24 mouse cellular contexts compared by ENCODE assay signal in the genomic region with DNA sequence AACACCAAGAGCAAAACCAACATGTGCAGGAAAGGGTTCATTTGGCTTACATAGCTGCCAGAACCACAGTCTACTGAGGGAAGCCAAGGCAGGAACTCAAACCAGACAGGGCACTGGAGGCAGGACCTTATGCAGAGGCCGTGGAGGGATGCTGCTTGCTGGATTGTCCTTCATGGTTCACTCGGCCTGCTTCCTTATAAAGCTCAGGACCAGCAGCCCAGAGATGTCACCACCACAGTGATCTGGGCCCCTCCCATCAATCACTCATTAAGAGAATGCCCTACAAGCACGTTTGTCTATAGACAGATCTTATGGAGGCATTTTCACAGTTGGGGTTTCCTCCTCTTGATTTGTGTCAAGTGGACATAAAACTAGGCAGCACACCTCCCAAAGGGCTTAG. TPM values are rescaled to one million over a fixed set of nuclear protein-coding genes. Genes with fewer than 3 reads are reported as not detected.
DNase-seq lines count a peak whose midpoint lies in the region; ATAC-seq lines count a peak whose summit lies in the region.
"Had no signal": no experiment of that assay in that cellular context is flagged by ENCODE, and none has a peak within 500 bp of the region (broad histone marks: within the 10 kb centered on the region; RNA-seq: fewer than 3 reads in every experiment).

No protein-coding gene starts in this region.

- no peaks in the 10 kb centered on the region; the same call in 1 of the 2 replicates for H3K4me1 ChIP-seq in kidney, embryonic 14.5 days (ENCODE audit: control insufficient read depth, insufficient read depth, low read length)
- peaks cover 19% of the 10 kb centered on the region for H3K4me1 ChIP-seq in kidney, embryonic 16.5 days (ENCODE audit: insufficient read depth, low read length)
- no peaks in the 10 kb centered on the region for H3K4me1 ChIP-seq in megakaryocyte, embryonic 14.5 days
- H3K4me1 ChIP-seq: forebrain, embryonic 10.5 days; forebrain, embryonic 12.5 days had no signal

- ATAC-seq in kidney, embryonic 14.5 days (ENCODE audit: low FRiP score, low TSS enrichment): no peak
- peak; percentile 47; the same call in 1 of the 2 replicates for ATAC-seq in kidney, embryonic 16.5 days (ENCODE audit: low FRiP score, low TSS enrichment)
- ATAC-seq in megakaryocyte, adult 5-6 weeks (ENCODE audit: poor library complexity, severe bottlenecking): no peak
- ATAC-seq: forebrain, embryonic 14.5 days had no signal

- H3K36me3 ChIP-seq in kidney, embryonic 14.5 days (ENCODE audit: control insufficient read depth, insufficient read depth, low read length): no peaks in the 10 kb centered on the region
- no peaks in the 10 kb centered on the region for H3K36me3 ChIP-seq in kidney, embryonic 16.5 days (ENCODE audit: insufficient read depth, low read length)
- no peaks in the 10 kb centered on the region for H3K36me3 ChIP-seq in megakaryocyte, embryonic 14.5 days (replicated peaks; ENCODE audit: low read length)
- H3K36me3 ChIP-seq: embryonic facial prominence, embryonic 13.5 days; embryonic facial prominence, embryonic 15.5 days; forebrain, embryonic 10.5 days; forebrain, embryonic 12.5 days had no signal

- no peak overlapping the region for H3K27ac ChIP-seq in kidney, embryonic 14.5 days (ENCODE audit: low read depth, low read length)
- H3K27ac ChIP-seq in kidney, embryonic 16.5 days (ENCODE audit: low read length): no peak overlapping the region
- H3K27ac ChIP-seq: embryonic facial prominence, embryonic 13.5 days; embryonic facial prominence, embryonic 15.5 days; forebrain, embryonic 10.5 days; forebrain, embryonic 12.5 days had no signal

- H3K4me2 ChIP-seq in kidney, embryonic 14.5 days (replicated peaks; ENCODE audit: low read depth, low read length): no peak overlapping the region
- no peak overlapping the region for H3K4me2 ChIP-seq in kidney, embryonic 16.5 days (replicated peaks; ENCODE audit: low read depth, low read length)
- H3K4me2 ChIP-seq: embryonic facial prominence, embryonic 13.5 days; embryonic facial prominence, embryonic 15.5 days; forebrain, embryonic 12.5 days had no signal

- H3K9me3 ChIP-seq in kidney, embryonic 14.5 days (ENCODE audit: control insufficient read depth, low read length): no peaks in the 10 kb centered on the region
- H3K9me3 ChIP-seq in kidney, embryonic 16.5 days (ENCODE audit: low read length): no peaks in the 10 kb centered on the region
- H3K9me3 ChIP-seq in megakaryocyte, embryonic 14.5 days: 0 out of 2 replicates have a peak, but pooled peaks cover 5% of the 10 kb centered on the region
- H3K9me3 ChIP-seq: embryonic facial prominence, embryonic 13.5 days; embryonic facial prominence, embryonic 15.5 days; forebrain, embryonic 10.5 days; forebrain, embryonic 12.5 days had no signal

- no peak overlapping the region for H3K4me3 ChIP-seq in kidney, embryonic 14.5 days (ENCODE audit: low read length)
- H3K4me3 ChIP-seq in kidney, embryonic 16.5 days (ENCODE audit: low read length): no peak overlapping the region
- H3K4me3 ChIP-seq in megakaryocyte, embryonic 14.5 days (replicated peaks): peak overlapping the region; percentile 16
- H3K4me3 ChIP-seq: embryonic facial prominence, embryonic 13.5 days; embryonic facial prominence, embryonic 15.5 days; erythroblast, embryonic 14.5 days; forebrain, embryonic 10.5 days; forebrain, embryonic 12.5 days had no signal

- no peak overlapping the region for H3K9ac ChIP-seq in kidney, embryonic 14.5 days (ENCODE audit: low read depth, low read length)
- H3K9ac ChIP-seq in kidney, embryonic 16.5 days (replicated peaks; ENCODE audit: low read length): no peak overlapping the region
- H3K9ac ChIP-seq: embryonic facial prominence, embryonic 13.5 days; embryonic facial prominence, embryonic 15.5 days; forebrain, embryonic 12.5 days had no signal

- 54% methylated on average over 3 of the region's 3 CpGs for WGBS in kidney, embryonic 14.5 days
- WGBS in kidney, embryonic 16.5 days: 41% methylated on average over 3 of the region's 3 CpGs

- peak; percentile 23 for DNase-seq in kidney, adult 11 months
- DNase-seq in kidney, postnatal 14 days: no peak
- peak; percentile 44 for DNase-seq in kidney, adult 9 months
- no peak for DNase-seq in kidney, adult 18-20 months
- DNase-seq: adrenal gland, adult 2 months; adrenal gland, postnatal 10 days; adrenal gland, postnatal 25 days; cerebellum, adult 11 months; cerebellum, adult 18-20 months; cerebellum, adult 8-10 months; cerebellum, adult 9-11 months; cerebellum, postnatal 36 days; embryo, embryonic 11 days had no signal

- no peaks in the 10 kb centered on the region for H3K27me3 ChIP-seq in kidney, embryonic 14.5 days (ENCODE audit: control insufficient read depth, insufficient read depth, low read length)
- H3K27me3 ChIP-seq in kidney, embryonic 16.5 days (ENCODE audit: insufficient read depth, low read length): no peaks in the 10 kb centered on the region
- H3K27me3 ChIP-seq in megakaryocyte, embryonic 14.5 days (replicated peaks): peaks cover 6% of the 10 kb centered on the region
- H3K27me3 ChIP-seq: embryonic facial prominence, embryonic 13.5 days; embryonic facial prominence, embryonic 15.5 days; forebrain, embryonic 12.5 days had no signal

RNA-seq across cellular contexts. Expression of a gene that starts 25.3 kb away (rescaled TPM):
- polyA plus RNA-seq in kidney, embryonic 14.5 days (2014; fragmentation: Nextera tagmentation; extraction: Ambion mirVana): 250 and 252 TPM in 2 replicates
- 455 and 475 TPM in 2 replicates for polyA plus RNA-seq in kidney, embryonic 16.5 days (2015; fragmentation: Nextera tagmentation; extraction: Ambion mirVana)
- 2.6 and 4.0 TPM in 2 replicates for polyA plus RNA-seq in megakaryocyte, embryonic 14.5 days (2012; ENCODE audit: insufficient read depth, low replicate concordance)
- total RNA-seq in megakaryocyte, adult 5-6 weeks (2015): 3.6 and 4.5 TPM in 2 replicates
- total RNA-seq in megakaryocyte, adult 5-6 weeks (2017): 2.6 and 4.1 TPM in 2 replicates
- total RNA-seq: MEL had no signal

Comparison
In these comparisons a context has a peak if more than half of its experiments do, and no peak if none do; other contexts are left out.
1. DNase-seq: peak in kidney, adult 11 months (single experiment) and kidney, adult 9 months (single experiment); none in kidney, postnatal 14 days (single experiment) and kidney, adult 18-20 months (single experiment).
2. RNA of a gene that starts 25.3 kb away (polyA plus RNA-seq): 455 to 475 TPM in kidney, embryonic 16.5 days and 250 to 252 TPM in kidney, embryonic 14.5 days; 2.6 to 4.0 TPM in megakaryocyte, embryonic 14.5 days; every median in the first group is over 10 times any median in the second.